Mouse (Mus musculus): Measurements from ENCODE around the gene Ppm1h. TPM values are rescaled to one million over a fixed set of nuclear protein-coding genes. Genes with fewer than 3 reads are reported as not detected.

Ppm1h gene
- total and polyA plus RNA-seq, 3 experiments, result 1.2 to 1.3 (median 1.3) TPM

- H3K4me1 ChIP-seq (ENCODE audit: control insufficient read depth in 1 of 2, insufficient read depth in 2 of 2), result no peaks in the 10 kb centered on the region
- no peaks in the 10 kb centered on the region for H3K9me3 ChIP-seq (replicated peaks; ENCODE audit: low read length)
- DNase-seq (ENCODE audit: extremely low read depth), result no peak
- dilution Hi-C loops (cut with MboI; ENCODE audit: extremely low pct_ligation_motif_present, extremely low pct_unique_long_range_greater_than_20kb, low sequenced_read_pairs) (no loop called here), in situ Hi-C loops (cut with MboI; ENCODE audit: low pct_ligation_motif_present, low pct_unique_long_range_greater_than_20kb, low sequenced_read_pairs) (no loop called here)
- no peak overlapping the region for H3K4me3 ChIP-seq (replicated peaks in 1 of 3; ENCODE audit: low read depth in 2 of 3, low read length in 2 of 3, poor library complexity in 1 of 3)
- no peaks in the 10 kb centered on the region for H3K79me2 ChIP-seq (replicated peaks; ENCODE audit: control insufficient read depth, extremely low read depth, insufficient read depth, poor library complexity, severe bottlenecking)
- H3K4me2 ChIP-seq (ENCODE audit: insufficient read depth, low read depth, poor library complexity, severe bottlenecking), result no peak overlapping the region
- no peaks in the 10 kb centered on the region for H3K36me3 ChIP-seq (replicated peaks in 1 of 2; ENCODE audit: control insufficient read depth in 1 of 2, insufficient read depth in 1 of 2, low read length in 1 of 2)
- no peak overlapping the region for H3K27ac ChIP-seq (ENCODE audit: insufficient read depth, low read depth)
- no peak overlapping the region for H3K9ac ChIP-seq (ENCODE audit: insufficient read depth, low read depth)
- H3K27me3 ChIP-seq (replicated peaks), result no peaks in the 10 kb centered on the region
- TF ChIP-seq MAZ (IDR thresholded peaks at IDR 0.05; ENCODE audit: low read depth, low read length) (no peak), IRF4 (IDR thresholded peaks at IDR 0.05; ENCODE audit: low read depth, low read length) (no peak), RCOR1 (conservative IDR thresholded peaks at IDR 0.05; ENCODE audit: low read depth, low read length) (no peak), EP300 (IDR thresholded peaks at IDR 0.05; ENCODE audit: low read length) (no peak), TCF12 (IDR thresholded peaks at IDR 0.05; ENCODE audit: low read depth, low read length) (no peak), ZKSCAN1 (IDR thresholded peaks at IDR 0.05; ENCODE audit: borderline replicate concordance, low read depth, low read length) (no peak), MXI1 (IDR thresholded peaks at IDR 0.05; ENCODE audit: low read depth, low read length) (no peak), NRF1 (IDR thresholded peaks at IDR 0.05; ENCODE audit: low read depth, low read length) (no peak), RAD21 (IDR thresholded peaks at IDR 0.05; ENCODE audit: low read depth, low read length) (no peak), SMC3 (IDR thresholded peaks at IDR 0.05; ENCODE audit: low read depth, low read length) (no peak), JUN (IDR thresholded peaks at IDR 0.05; ENCODE audit: insufficient read depth, low read depth, low read length) (no peak)
Measured at GRCm38 (mm10) chr10:122705457-122705856, 26.9 kb downstream of the Ppm1h start.

GRCm38 (mm10) chr10:122711381-122711811, 32.8 kb downstream of the Ppm1h start:
- no peaks in the 10 kb centered on the region for H3K36me3 ChIP-seq (replicated peaks in 1 of 2; ENCODE audit: control insufficient read depth in 1 of 2, insufficient read depth in 1 of 2, low read length in 1 of 2)
- dilution Hi-C loops (cut with MboI; ENCODE audit: extremely low pct_ligation_motif_present, extremely low pct_unique_long_range_greater_than_20kb, low sequenced_read_pairs) (no loop called here), in situ Hi-C loops (cut with MboI; ENCODE audit: low pct_ligation_motif_present, low pct_unique_long_range_greater_than_20kb, low sequenced_read_pairs) (no loop called here)
- H3K4me3 ChIP-seq (replicated peaks in 1 of 3; ENCODE audit: low read depth in 2 of 3, low read length in 2 of 3, poor library complexity in 1 of 3), result no peak overlapping the region
- H3K79me2 ChIP-seq (replicated peaks; ENCODE audit: control insufficient read depth, extremely low read depth, insufficient read depth, poor library complexity, severe bottlenecking), result no peaks in the 10 kb centered on the region
- H3K27me3 ChIP-seq (replicated peaks), result no peaks in the 10 kb centered on the region
- no peak overlapping the region for H3K4me2 ChIP-seq (ENCODE audit: insufficient read depth, low read depth, poor library complexity, severe bottlenecking)
- H3K27ac ChIP-seq (ENCODE audit: insufficient read depth, low read depth), result no peak overlapping the region
- no peak overlapping the region for H3K9ac ChIP-seq (ENCODE audit: insufficient read depth, low read depth)
- H3K9me3 ChIP-seq (replicated peaks; ENCODE audit: low read length), result no peaks in the 10 kb centered on the region
- DNase-seq (ENCODE audit: extremely low read depth), result no peak
- peaks cover 0 to 13% of the 10 kb centered on the region in 2 experiments; a peak in 2 of 4 replicates for H3K4me1 ChIP-seq (ENCODE audit: control insufficient read depth in 1 of 2, insufficient read depth in 2 of 2)
- no peak for TF ChIP-seq JUN (IDR thresholded peaks at IDR 0.05; ENCODE audit: insufficient read depth, low read depth, low read length)
- no peak for TF ChIP-seq UBTF (IDR thresholded peaks at IDR 0.05; ENCODE audit: low read depth, low read length)
- no peak for TF ChIP-seq CHD1 (IDR thresholded peaks at IDR 0.05; ENCODE audit: low read depth, low read length)
- no peak for TF ChIP-seq NELFE (IDR thresholded peaks at IDR 0.05; ENCODE audit: low read depth, low read length)
- no peak for TF ChIP-seq BHLHE40 (IDR thresholded peaks at IDR 0.05; ENCODE audit: low read depth, low read length)
- TF ChIP-seq NRF1 (IDR thresholded peaks at IDR 0.05; ENCODE audit: low read depth, low read length), result no peak
- TF ChIP-seq JUND (conservative IDR thresholded peaks at IDR 0.05; ENCODE audit: low read depth, low read length), result no peak
- TF ChIP-seq ETS1 (conservative IDR thresholded peaks at IDR 0.05; ENCODE audit: low read depth, low read length), result no peak
- no peak for TF ChIP-seq ZNF384 (IDR thresholded peaks at IDR 0.05; ENCODE audit: low read depth, low read length)
- TF ChIP-seq USF1 (IDR thresholded peaks at IDR 0.05; ENCODE audit: low read depth, low read length), result no peak
- TF ChIP-seq POLR2A (IDR thresholded peaks at IDR 0.05; ENCODE audit: low read depth, low read length), result no peak
- TF ChIP-seq KAT2A (IDR thresholded peaks at IDR 0.05; ENCODE audit: insufficient replicate concordance, low read length), result no peak
- TF ChIP-seq PAX5 (IDR thresholded peaks at IDR 0.05; ENCODE audit: low read length), result no peak
